Mouse (Mus musculus) C2C12 (cell line): ENCODE results near the gene 1700023F06Rik. TPM values are rescaled to one million over a fixed set of nuclear protein-coding genes. Genes with fewer than 3 reads are reported as not detected.

Experiments
- H3K27me3 ChIP-seq: one replicate; pipeline ENCODE4 v1.6.1; 2011; ENCODE audit not compliant: control insufficient read depth, insufficient read depth, insufficient read length
- H3K36me3 ChIP-seq: one replicate; pipeline ENCODE4 v1.6.1; 2011; ENCODE audit not compliant: control insufficient read depth, insufficient read depth
- H3K4me3 ChIP-seq: one replicate; pipeline ENCODE4 v1.5.1; 2011; ENCODE audit warnings: mild to moderate bottlenecking, control low read depth; ENCODE audit not compliant: poor library complexity, insufficient read depth, severe bottlenecking
- H3K79me2 ChIP-seq: one replicate; pipeline ENCODE4 v1.6.1; 2011; ENCODE audit not compliant: control insufficient read depth, insufficient read depth
- H3K79me3 ChIP-seq: one replicate; pipeline ENCODE4 v1.6.1; 2011; ENCODE audit warnings: low read depth, control low read depth
- H3ac ChIP-seq: one replicate; pipeline ENCODE3; 2011; ENCODE audit warnings: low read depth; ENCODE audit not compliant: control insufficient read depth, insufficient read length
- CEBPB ChIP-seq: IDR thresholded peaks from one replicate; pipeline ENCODE4 v1.6.1; 2011; ENCODE audit warnings: low read depth, mild to moderate bottlenecking, control low read depth, moderate library complexity
- CTCF ChIP-seq: IDR thresholded peaks from one replicate; pipeline ENCODE4 v1.5.1; 2011; ENCODE audit not compliant: control insufficient read depth, insufficient read depth, insufficient read length
- FOSL1 ChIP-seq: IDR thresholded peaks from one replicate; pipeline ENCODE4 v1.8.0; 2011; ENCODE audit warnings: mild to moderate bottlenecking, low read length; ENCODE audit not compliant: poor library complexity, insufficient read depth, severe bottlenecking
- MAX ChIP-seq: IDR thresholded peaks from one replicate; pipeline ENCODE4 v1.6.1; 2011; ENCODE audit warnings: mild to moderate bottlenecking, control low read depth
- MYOD1 ChIP-seq: IDR thresholded peaks from one replicate; pipeline ENCODE4 v1.6.1; 2011; ENCODE audit warnings: low read depth; ENCODE audit not compliant: control insufficient read depth, insufficient read length
- MYOG ChIP-seq: IDR thresholded peaks from one replicate; pipeline ENCODE4 v1.6.1; 2011; ENCODE audit not compliant: control insufficient read depth, insufficient read length; ENCODE audit errors: extremely low read depth
- USF1 ChIP-seq: IDR thresholded peaks from one replicate; pipeline ENCODE4 v1.6.1; 2011; ENCODE audit warnings: low read depth, mild to moderate bottlenecking, control low read depth, moderate library complexity
- polyA plus RNA-seq: library from polyadenylated mRNA; unstranded; fragments of >200 nt; fragmentation: generic; extraction: Trizol; gene quantifications from one replicate; pipeline ENCODE4 v1.2.1, GENCODE M21; 2012; ENCODE audit warnings: missing spikeins

1700023F06Rik gene
- polyA plus RNA-seq, 1 experiment = 0.02 TPM

- H3K27me3 ChIP-seq = no peaks in the 10 kb centered on the region
- no peak overlapping the region for H3K4me3 ChIP-seq
- peaks cover 8% of the 10 kb centered on the region for H3K79me2 ChIP-seq
- H3K36me3 ChIP-seq = no peaks in the 10 kb centered on the region
- TF ChIP-seq MYOG (no peak), MYOD1 (peak; percentile 93), MAX (peak; percentile 96), CEBPB (peak; percentile 66)
- no peak overlapping the region for H3ac ChIP-seq
- no peaks in the 10 kb centered on the region for H3K79me3 ChIP-seq
These were observed 33.9 kb downstream of the 1700023F06Rik start for GRCm38 (mm10) chr11:103174411-103174832.

- TF ChIP-seq CTCF = no peak
- no peak for TF ChIP-seq FOSL1
- no peak for TF ChIP-seq MYOG
- TF ChIP-seq CEBPB = no peak
- TF ChIP-seq MAX = no peak
- TF ChIP-seq USF1 = no peak
- TF ChIP-seq MYOD1 = no peak
These were observed 34.5 kb downstream of the 1700023F06Rik start for GRCm38 (mm10) chr11:103173771-103174344.

DNA sequence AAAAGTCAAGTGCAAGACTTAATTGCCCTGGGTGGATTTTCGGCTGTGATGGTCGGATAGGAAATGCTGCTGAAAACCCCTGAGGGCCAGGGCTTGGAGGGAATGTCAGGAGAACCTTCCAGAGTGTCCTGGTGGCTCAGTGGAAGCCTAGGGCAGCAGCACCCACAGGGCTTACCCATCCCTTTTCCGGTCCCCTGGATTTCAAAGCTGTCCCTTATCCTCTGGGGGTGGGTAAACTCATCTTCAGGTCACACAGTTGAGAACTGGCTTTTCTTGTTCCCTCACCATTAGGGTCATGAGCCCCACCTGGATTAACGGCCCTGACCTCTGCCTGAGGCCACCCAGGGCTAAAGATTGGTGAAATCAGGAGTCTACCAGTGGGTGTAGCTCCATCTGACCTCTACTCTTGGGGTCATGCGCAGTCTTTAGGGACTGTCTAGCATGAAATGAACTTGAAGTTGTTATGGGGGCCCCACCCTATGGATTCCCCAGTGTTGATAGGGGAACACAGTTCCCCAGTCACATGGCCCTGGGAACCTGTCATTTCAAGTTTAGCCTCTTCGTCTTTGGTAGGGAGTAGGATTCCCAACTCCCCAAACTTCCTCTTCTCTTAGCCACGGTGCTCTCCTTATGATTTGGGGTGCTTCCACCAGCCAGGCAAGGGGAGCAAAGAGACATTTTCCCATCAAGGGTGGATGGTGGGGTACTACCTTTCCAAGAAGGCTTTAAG lies 35.2 kb downstream of the 1700023F06Rik start:
- H3K79me3 ChIP-seq = no peaks in the 10 kb centered on the region
- H3ac ChIP-seq = no peak overlapping the region
- no peaks in the 10 kb centered on the region for H3K36me3 ChIP-seq
- no peaks in the 10 kb centered on the region for H3K27me3 ChIP-seq
- TF ChIP-seq MYOG = no peak
- peaks cover 8% of the 10 kb centered on the region for H3K79me2 ChIP-seq
- no peak overlapping the region for H3K4me3 ChIP-seq

More at GRCm38 (mm10) chr11:103173771-103174344, 34.5 kb downstream of the 1700023F06Rik start:
- no peaks in the 10 kb centered on the region for H3K27me3 ChIP-seq
- no peaks in the 10 kb centered on the region for H3K79me3 ChIP-seq
- peaks cover 8% of the 10 kb centered on the region for H3K79me2 ChIP-seq
- H3K36me3 ChIP-seq = no peaks in the 10 kb centered on the region
- H3ac ChIP-seq = no peak overlapping the region
- H3K4me3 ChIP-seq = no peak overlapping the region

GRCm38 (mm10) chr11:103172392-103173040 lies 35.8 kb downstream of the 1700023F06Rik start:
- H3K36me3 ChIP-seq = no peaks in the 10 kb centered on the region

GRCm38 (mm10) chr11:103171703-103172391 lies 36.5 kb downstream of the 1700023F06Rik start:
- no peak overlapping the region for H3K4me3 ChIP-seq
- no peaks in the 10 kb centered on the region for H3K79me3 ChIP-seq
- no peaks in the 10 kb centered on the region for H3K79me2 ChIP-seq
- H3K27me3 ChIP-seq = no peaks in the 10 kb centered on the region
- TF ChIP-seq FOSL1 (no peak), CEBPB (no peak), MYOG (no peak), CTCF (no peak), USF1 (no peak), MAX (no peak), MYOD1 (no peak)
- H3K36me3 ChIP-seq = no peaks in the 10 kb centered on the region
- no peak overlapping the region for H3ac ChIP-seq

More at GRCm38 (mm10) chr11:103172392-103173040, 35.8 kb downstream of the 1700023F06Rik start:
- TF ChIP-seq CTCF = no peak
- no peak for TF ChIP-seq MYOG
- TF ChIP-seq MYOD1 = no peak
- TF ChIP-seq FOSL1 = no peak
- no peak for TF ChIP-seq MAX
- no peak for TF ChIP-seq CEBPB
- no peak for TF ChIP-seq USF1
- no peak overlapping the region for H3K4me3 ChIP-seq
- H3K79me3 ChIP-seq = no peaks in the 10 kb centered on the region
- no peaks in the 10 kb centered on the region for H3K27me3 ChIP-seq
- H3K79me2 ChIP-seq = peaks cover 6% of the 10 kb centered on the region
- H3ac ChIP-seq = no peak overlapping the region
